Comparison of ENCODE assay signal across 13 mouse cellular contexts in genomic region chr14:71326521-71327105, GRCm38 (mm10).
A peak's percentile ranks its signal among the peaks of the same experiment; 100 is the strongest.
DNase-seq lines count a peak whose midpoint lies in the region.
"Had no signal": no experiment of that assay in that cellular context is flagged by ENCODE, and none has a peak within 500 bp of the region (broad histone marks: within the 10 kb centered on the region; RNA-seq: fewer than 3 reads in every experiment).

No protein-coding gene starts in this region.

- DNase-seq in adrenal gland, adult (ENCODE audit: inconsistent age in 2 of 2, low spot score in 1 of 2), result peak; percentile 18 to 65
- no peak for DNase-seq in adrenal gland, postnatal 4 days (ENCODE audit: low spot score in 2 of 2)
- peak; percentile 12 to 25 for DNase-seq in frontal cortex, postnatal 36 days (ENCODE audit: low spot score in 2 of 2)
- no peak for DNase-seq in frontal cortex, postnatal 10 days (ENCODE audit: low spot score in 2 of 2)
- peak; percentile 27 for DNase-seq in right cerebral cortex, postnatal 25 days
- no peak for DNase-seq in right cerebral cortex, postnatal 10 days (ENCODE audit: low spot score in 2 of 2)
- DNase-seq in gonadal fat pad, adult 2 months (ENCODE audit: low read depth), result peak; percentile 86
- no peak for DNase-seq in c-Kit-positive CD71-positive TER-119-positive erythroid progenitor cells, embryonic 14.5 days (ENCODE audit: low spot score)
- DNase-seq: cerebellum, adult 11-12 months; gastrocnemius, postnatal 36 days; kidney, adult 2 months; layer of hippocampus, adult 9-11 months; thymus, postnatal 25 days had no signal

Comparison
In these comparisons a context has a peak if more than half of its experiments do, and no peak if none do; other contexts are left out.
1. DNase-seq: peak in adrenal gland, adult (2 of 2), frontal cortex, postnatal 36 days (2 of 2), right cerebral cortex, postnatal 25 days (single experiment) and gonadal fat pad, adult 2 months (single experiment); none in adrenal gland, postnatal 4 days (0 of 2), frontal cortex, postnatal 10 days (0 of 2), right cerebral cortex, postnatal 10 days (0 of 2) and c-Kit-positive CD71-positive TER-119-positive erythroid progenitor cells, embryonic 14.5 days (single experiment).